14 mouse cellular contexts compared by ENCODE assay signal in genomic region chr6:117688664-117689178, GRCm38 (mm10).
DNase-seq lines count a peak whose midpoint lies in the region; ATAC-seq lines count a peak whose summit lies in the region.
"Had no signal": no experiment of that assay in that cellular context is flagged by ENCODE, and none has a peak within 500 bp of the region (broad histone marks: within the 10 kb centered on the region; RNA-seq: fewer than 3 reads in every experiment).

No protein-coding gene starts in this region.

- DNase-seq in kidney, adult 11 months = peak; percentile 72
- DNase-seq in kidney, adult 18-20 months = no peak
- peak; percentile 31 to 57 for DNase-seq in kidney, adult 8-10 months
- peak; percentile 31 to 64 for DNase-seq in kidney, postnatal 36 days
- DNase-seq in lung, postnatal 4 days = peak; percentile 13 to 71
- DNase-seq in ovary, postnatal 14 days (ENCODE audit: low spot score) = no peak
- DNase-seq in cerebellum, postnatal 14 days = no peak
- DNase-seq: B cell, adult 2 months; cerebellum, adult 11-12 months; gastrocnemius, postnatal 25 days; thymus, adult 18-20 months had no signal

- no peak for ATAC-seq in inflammation-experienced regulatory T-cells, adult 6 months
- ATAC-seq: hindbrain, embryonic 16.5 days; Patski had no signal

Comparison
In these comparisons a context has a peak if more than half of its experiments do, and no peak if none do; other contexts are left out.
1. DNase-seq: peak in kidney, adult 11 months (single experiment), kidney, adult 8-10 months (2 of 2), kidney, postnatal 36 days (2 of 2) and lung, postnatal 4 days (2 of 2); none in kidney, adult 18-20 months (single experiment), ovary, postnatal 14 days (single experiment) and cerebellum, postnatal 14 days (0 of 2).